Mouse (Mus musculus): ENCODE results near the gene Cerkl.

The Cerkl gene

DNA sequence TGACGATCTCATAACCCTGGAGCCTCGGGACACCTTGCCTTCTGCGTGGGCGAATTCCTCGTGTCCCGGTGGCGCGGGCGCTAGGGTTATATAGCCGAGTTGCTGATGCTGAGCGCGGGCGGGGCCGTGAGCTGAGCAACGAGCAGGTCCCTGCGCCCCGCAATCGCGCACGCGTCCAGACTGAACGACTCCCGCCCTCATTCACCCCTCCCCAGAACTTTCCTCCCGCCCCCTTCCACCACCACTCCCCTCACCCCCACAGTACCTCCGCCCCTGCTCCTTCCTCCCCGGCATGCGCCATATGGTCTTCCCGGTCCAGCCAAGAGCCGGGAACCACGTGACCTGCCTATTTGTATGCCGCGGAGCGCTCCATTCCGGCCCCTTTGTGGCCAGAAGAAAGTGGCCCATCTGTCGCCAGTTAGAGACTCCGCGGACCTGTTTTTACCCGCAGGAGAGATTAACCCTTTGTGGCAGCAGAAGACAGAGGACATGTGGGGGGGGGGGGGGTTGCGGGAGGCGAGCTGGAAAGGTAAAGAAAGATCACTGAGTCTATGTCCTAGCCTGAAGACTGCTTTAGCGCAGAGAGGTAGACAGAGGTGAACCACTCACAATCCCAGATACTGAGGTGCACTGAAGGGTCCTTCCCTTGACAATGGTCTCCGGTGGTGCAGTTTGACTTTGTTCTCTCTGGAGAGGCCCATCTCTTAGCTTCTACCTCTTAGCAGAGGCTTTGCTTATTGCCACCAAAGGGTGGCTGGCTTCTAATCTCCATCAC lies at the start of gene Cerkl, which contains the start of gene Neurod1:
Cerkl (minus strand) TSS at position 211 of the 775 bp plus-strand sequence.
Neurod1 (minus strand) TSS at position 177 of the 775 bp plus-strand sequence.
- DNase-seq: no peak

DNA sequence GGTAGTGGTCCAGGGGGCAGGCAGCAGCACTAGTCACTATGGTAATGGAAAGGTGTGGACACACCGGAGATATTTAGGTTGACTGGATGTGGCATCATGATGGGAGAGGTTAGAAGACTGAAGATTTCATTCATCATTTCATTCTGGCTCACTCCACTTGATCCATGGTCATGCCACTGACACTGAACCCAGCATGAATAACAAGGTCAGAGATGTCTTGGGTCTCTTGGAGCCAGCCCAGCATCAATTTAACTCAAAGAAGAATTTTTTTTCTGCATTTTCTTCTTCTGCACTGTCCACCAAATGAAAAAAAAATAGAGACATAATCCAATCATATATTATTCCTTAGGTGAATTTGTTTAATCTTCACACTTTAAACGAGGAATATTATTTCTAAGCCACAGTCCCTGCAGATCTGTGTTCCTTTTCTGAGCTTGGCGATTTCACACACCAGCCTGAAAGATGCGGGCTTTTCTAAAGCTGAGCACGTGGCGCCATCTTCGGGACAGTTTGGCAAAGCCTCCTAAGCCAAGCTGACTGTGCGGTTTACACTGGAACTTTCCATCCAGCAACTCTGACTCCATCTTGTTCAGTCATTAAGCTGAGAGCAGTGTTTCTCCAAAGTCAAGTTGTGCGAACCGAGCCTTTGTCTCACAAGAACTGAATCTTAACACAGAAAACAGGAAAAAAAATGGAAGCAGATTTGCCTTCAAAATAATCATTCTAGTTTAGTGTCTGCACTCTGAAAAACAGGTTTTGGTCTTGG lies 42.6 kb upstream of the Cerkl start:
- peak; percentile 53 to 55 for DNase-seq

DNA sequence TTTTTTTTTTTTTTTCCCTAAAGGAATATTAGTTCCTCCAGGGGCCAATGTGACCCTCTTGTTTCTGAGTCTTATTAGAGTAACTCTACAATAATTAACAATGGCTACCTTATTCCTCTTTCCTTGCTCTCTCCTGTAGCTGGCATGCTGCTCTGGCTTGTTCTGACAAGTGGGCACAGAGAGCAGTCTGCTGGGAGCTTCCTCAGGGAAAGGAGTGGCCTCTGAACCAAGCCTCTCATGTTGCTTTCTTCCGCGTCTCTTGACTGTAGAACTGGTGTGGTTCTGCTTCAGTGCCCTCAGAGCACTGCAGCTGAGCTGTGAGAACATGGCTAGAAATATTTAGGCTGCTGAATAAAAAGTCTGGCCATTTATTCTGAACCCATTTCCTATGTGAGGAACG lies 28.5 kb upstream of the Cerkl start:
- no peak for DNase-seq

DNA sequence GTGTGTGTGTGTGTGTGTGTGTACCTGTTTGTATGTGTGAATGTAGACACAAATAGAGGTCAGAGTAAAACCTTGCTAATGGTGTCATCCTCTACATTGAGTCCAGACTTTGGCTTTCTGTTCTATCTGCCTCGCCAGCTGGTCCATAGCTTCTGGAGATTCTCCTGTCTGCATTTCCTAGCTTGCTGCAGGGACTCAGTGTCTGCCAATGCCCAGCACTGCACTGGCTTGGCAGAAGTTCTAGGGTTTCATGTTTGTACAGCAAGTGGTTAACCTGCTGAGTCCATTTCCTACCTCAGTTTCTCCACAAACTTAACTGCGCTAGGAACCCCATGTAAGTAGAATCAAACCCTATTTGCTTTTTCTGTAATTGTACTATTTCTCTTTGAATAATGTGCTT lies 25.9 kb upstream of the Cerkl start:
- no peak for DNase-seq

- no peak for DNase-seq
Measured at GRCm38 (mm10) chr2:79462411-79462810, 5.8 kb upstream of the Cerkl start.

GRCm38 (mm10) chr2:79461861-79462260 lies 5.3 kb upstream of the Cerkl start:
- no peak for DNase-seq

GRCm38 (mm10) chr2:79460586-79460985 lies 4.0 kb upstream of the Cerkl start:
- no peak for DNase-seq

DNA sequence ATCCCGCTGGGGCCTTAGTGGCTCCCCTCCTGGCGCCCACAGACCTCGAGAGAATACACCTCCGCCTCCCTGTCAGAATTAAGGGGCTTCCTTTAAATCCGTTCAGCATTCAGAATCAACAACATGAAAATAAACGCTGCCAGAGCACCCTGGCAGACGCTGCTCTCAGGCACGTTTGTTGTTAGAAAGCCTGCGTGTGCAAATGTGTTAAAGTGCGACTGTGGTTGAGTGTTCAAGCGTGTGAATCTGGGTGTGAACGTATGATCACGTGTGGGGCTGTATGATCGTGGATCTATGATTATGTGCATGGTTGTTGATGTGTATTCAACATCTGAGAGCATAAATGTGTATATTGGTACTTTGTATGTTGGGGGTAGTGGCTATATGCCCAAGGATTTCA lies 3.5 kb upstream of the Cerkl start:
- DNase-seq: no peak

DNA sequence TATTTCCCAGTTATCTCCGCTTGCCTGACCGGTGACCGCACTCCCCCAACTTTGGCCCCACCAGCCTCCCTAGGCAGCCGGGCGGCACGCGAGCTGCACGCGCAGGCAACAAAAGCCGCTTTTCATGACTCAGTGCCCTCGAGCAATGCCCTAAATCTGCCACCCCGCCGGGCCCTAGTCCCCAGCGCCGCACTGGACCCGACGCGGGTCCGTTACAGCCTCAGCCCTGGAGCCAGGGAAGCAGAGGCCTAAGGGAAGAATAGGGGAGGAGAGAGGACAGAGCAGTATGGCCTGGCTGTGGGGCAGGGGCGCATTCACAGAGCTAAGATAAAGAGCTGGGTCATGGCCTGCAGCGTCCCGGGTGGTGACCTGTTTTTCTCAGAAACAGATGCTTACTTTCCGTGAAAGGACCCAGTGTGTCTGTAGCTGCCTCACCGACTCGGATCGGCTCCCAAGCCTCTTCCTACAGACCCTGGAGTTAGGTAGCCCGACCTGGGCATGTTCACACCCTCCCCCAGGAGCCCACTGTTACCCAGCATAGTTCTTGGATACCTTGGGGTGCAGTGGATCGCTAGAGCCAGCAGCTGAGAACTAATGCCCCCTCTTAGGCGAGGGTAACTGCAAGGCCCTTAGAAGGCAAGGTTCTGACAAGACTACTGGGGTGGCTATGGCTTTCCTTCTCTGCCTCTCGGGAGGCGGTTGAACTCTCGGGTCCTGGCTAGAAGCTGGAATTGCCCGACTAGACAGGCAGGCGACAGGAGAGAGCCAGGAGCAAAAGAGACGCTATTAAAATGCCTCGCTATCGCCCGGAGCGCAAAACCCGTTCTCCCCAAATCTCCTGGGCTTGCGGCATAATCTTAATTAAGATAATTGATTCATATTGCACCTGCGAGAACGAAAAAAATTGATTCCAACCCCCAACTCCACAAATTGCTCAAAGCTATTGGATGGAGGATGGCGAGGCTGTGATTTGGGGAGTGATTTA lies 2.8 kb upstream of the Cerkl start:
- no peak for DNase-seq

DNA sequence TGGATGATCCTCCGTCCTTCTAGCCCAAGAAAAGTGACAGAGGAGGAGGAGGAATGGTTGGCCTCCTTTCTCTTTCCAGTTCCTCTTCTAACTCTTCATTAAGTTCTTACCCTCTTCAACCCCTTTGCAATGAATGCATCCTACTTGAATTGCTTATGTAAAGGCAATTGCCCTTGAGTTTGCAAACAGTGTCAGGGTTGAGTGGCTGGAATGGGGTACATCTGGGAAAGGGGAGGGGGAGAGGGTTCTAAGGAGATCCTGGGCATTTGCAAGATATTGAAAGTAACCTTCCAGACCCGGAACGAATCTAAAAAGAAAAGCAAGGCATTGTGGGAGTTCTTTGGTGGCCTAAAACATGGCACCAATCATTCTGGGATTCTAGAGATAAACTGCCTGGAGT lies 1.3 kb upstream of the Cerkl start:
- no peak for DNase-seq

GRCm38 (mm10) chr2:79457434-79457833 lies 849 bp upstream of the Cerkl start:
- DNase-seq: no peak

- no peak for DNase-seq
Measured at GRCm38 (mm10) chr2:79455646-79456045, 939 bp downstream of the Cerkl start.

- no peak for DNase-seq
Measured at GRCm38 (mm10) chr2:79454786-79455446, 1.7 kb downstream of the Cerkl start.

- DNase-seq: peak; percentile 46 to 50
Measured at GRCm38 (mm10) chr2:79453901-79454781, 2.4 kb downstream of the Cerkl start.

DNA sequence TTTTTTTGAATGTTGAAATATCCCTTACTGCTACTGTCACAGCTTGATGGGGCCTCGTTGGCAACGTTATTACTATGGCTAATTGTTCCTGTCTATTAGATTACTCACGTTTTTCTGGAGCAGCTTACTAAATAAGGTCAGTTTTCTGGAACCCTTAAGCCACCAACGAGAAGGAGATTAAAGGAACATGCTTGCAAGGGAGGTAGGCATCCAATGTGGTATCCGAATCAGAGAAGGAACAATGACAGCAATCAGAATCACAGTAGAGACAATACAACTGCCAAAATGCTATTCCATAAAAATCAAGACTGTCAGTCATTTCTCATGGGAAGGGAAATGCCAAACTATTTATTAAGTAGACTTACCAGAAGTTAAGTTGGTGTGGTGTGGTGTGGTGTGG lies 5.1 kb downstream of the Cerkl start:
- no peak for DNase-seq

GRCm38 (mm10) chr2:79450684-79451394 lies 5.7 kb downstream of the Cerkl start:
- no peak for DNase-seq

GRCm38 (mm10) chr2:79449371-79449770 lies 7.2 kb downstream of the Cerkl start:
- no peak for DNase-seq

DNA sequence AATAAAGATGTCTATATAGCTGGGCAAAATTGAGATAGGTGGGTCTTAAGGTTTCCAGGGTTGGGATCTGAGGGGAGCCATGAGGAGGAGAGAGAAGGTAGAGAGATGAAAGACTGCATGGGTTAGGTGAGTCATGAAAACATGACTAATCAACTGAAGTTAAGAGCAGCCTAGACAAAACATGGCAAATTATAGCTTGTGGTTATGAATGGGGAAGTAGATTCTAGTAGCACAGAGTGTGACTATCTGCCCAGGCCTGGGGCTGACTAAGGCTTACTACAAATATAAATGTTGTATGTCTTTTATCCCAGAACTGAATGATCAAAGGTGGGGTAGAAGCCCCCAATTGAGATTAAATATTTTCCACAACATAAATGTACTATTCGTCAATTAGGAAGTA lies 9.4 kb downstream of the Cerkl start:
- no peak for DNase-seq

GRCm38 (mm10) chr2:79443861-79444620 lies 12.5 kb downstream of the Cerkl start:
- no peak for DNase-seq

- DNase-seq: no peak
Measured at GRCm38 (mm10) chr2:79443401-79443800, 13.2 kb downstream of the Cerkl start.
